Mouse (Mus musculus): Measurements from ENCODE around the gene Slfn8. TPM values are rescaled to one million over a fixed set of nuclear protein-coding genes. Genes with fewer than 3 reads are reported as not detected.

The Slfn8 gene
- polyA plus RNA-seq (2011; ENCODE audit: insufficient read length, low read depth, missing spikeins) = 2.2 and 4.2 TPM in 2 replicates

DNA sequence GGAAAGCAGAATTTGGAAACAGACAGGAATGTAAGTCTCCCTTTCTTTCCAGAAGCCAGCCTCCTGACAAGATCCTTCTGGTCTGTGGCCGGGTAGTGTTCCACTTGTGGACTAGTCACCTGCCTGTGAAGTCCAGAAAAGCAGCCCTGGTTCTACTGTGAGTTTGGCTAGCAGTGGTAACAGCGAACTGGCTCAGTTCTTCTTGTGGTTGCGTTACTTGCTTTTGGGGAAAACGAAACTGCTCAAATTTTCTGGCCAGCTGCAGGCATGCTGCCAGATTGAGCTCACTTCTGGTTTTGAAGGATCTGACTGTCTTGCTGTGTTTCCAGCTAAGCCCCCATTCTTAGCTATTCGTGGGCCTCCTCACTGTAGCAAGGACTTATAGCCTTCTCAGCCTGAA is at the start of gene Slfn8:
Slfn8 (minus strand) TSS at position 190 of the 400 bp plus-strand sequence.
- Histone ChIP-seq H3K27ac (ENCODE audit: insufficient read depth, low read length) (no peak within 1 kb of the TSS), H3K4me3 (ENCODE audit: insufficient read depth, low read length) (no peak within 1 kb of the TSS), H3K4me1 (ENCODE audit: control insufficient read depth, insufficient read depth, low read length) (no peaks in the 10 kb centered on the region)
- TF ChIP-seq POLR2A (IDR thresholded peaks at IDR 0.05; ENCODE audit: low read depth, low read length) (no peak), CTCF (IDR thresholded peaks at IDR 0.05; ENCODE audit: borderline replicate concordance, insufficient read depth, low read length) (no peak)

DNA sequence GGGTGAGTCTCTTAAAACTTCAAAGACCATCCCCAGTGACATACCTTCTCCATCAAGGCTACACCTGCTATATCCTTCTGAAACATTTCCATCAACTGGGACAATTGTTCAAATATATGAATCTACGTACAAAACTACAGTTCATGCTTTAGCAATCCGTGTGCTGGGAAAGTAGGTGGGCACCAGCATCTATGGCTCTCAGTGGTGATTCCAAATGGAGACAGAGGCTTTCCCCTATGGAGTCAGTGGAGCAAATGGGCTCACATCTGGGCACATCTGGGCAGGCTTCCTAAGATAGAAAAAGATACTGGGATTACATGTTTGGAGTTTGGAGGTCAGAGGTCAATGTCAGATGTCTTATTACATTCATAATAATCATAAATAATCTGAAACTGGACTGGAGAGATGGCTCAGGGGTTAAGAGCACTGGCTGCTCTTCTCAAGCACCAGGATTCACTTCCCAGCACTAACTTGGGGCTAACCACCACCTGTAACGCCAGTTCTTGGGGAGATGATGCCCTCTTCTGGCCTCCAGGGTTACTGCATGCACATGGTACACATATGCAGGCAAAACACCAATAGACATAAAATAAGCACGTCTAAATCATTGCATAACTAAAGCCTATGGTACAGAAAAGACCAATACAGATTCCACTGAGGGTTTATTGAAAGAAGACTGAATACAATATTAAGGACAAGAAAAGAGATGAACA is 47.5 kb upstream of the Slfn8 start:
- H3K4me1 ChIP-seq (ENCODE audit: control insufficient read depth, insufficient read depth, low read length) = peaks cover 6% of the 10 kb centered on the region; the same call in 1 of the 2 replicates
- no peak overlapping the region for H3K4me3 ChIP-seq (ENCODE audit: insufficient read depth, low read length)
- no peak overlapping the region for H3K27ac ChIP-seq (ENCODE audit: insufficient read depth, low read length)
- TF ChIP-seq CTCF (IDR thresholded peaks at IDR 0.05; ENCODE audit: borderline replicate concordance, insufficient read depth, low read length) = no peak
- no peak for TF ChIP-seq POLR2A (IDR thresholded peaks at IDR 0.05; ENCODE audit: low read depth, low read length)

DNA sequence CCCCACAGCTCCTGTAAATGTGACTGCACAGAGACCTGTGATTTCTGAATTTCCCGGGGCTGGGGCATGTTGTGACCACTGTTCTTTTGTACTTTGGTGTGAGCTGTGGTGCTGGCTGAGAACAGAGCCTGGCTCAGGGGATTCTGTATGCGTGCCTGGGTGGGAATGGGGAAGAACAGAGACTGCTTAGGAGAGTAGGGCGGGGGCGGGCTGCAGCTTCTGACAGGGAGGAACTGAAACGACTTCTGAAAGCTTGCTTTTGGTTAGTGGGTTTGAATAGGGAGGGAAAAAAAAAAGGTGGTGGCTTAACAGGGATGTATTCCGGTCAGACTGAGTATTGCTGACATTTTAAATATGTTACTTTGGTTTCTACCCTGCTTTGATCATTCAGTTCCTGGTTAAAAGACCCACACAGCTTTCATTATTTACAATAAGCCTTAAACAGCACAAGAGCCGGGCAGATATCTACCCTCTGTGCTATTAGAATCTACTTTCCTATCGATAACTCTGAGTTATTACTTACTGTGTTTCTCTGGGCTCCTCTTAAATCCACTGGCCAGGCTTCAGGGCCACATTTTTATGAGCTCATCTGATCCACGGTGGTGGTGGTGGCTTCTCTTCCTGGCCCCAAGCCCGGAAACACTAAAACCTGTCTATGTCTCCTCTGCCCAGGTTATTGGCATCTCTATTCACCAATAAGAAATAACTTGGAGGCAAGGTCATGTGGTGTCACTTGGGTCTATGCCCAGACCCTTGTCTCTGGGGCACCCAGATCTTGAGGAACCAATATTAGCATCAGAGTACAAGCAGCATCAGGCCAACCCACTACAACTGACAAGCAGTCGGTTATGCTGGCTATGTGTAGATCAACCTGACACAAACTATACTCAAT is 46.3 kb upstream of the Slfn8 start:
- Histone ChIP-seq H3K4me1 (ENCODE audit: control insufficient read depth, insufficient read depth, low read length) (peaks cover 6% of the 10 kb centered on the region; the same call in 1 of the 2 replicates), H3K4me3 (ENCODE audit: insufficient read depth, low read length) (peak overlapping the region; percentile 4; the same call in 1 of the 2 replicates), H3K27ac (ENCODE audit: insufficient read depth, low read length) (peak overlapping the region; percentile 44)
- TF ChIP-seq CTCF (IDR thresholded peaks at IDR 0.05; ENCODE audit: borderline replicate concordance, insufficient read depth, low read length) (no peak), POLR2A (IDR thresholded peaks at IDR 0.05; ENCODE audit: low read depth, low read length) (no peak)

- H3K27ac ChIP-seq (ENCODE audit: insufficient read depth, low read length) = no peak overlapping the region
- peaks cover 9% of the 10 kb centered on the region for H3K4me1 ChIP-seq (ENCODE audit: control insufficient read depth, insufficient read depth, low read length)
- TF ChIP-seq CTCF (IDR thresholded peaks at IDR 0.05; ENCODE audit: borderline replicate concordance, insufficient read depth, low read length) = no peak
- peak overlapping the region; percentile 10; the same call in 1 of the 2 replicates for H3K4me3 ChIP-seq (ENCODE audit: insufficient read depth, low read length)
Observed at GRCm38 (mm10) chr11:83065441-83066344, 45.1 kb upstream of the Slfn8 start.

GRCm38 (mm10) chr11:83064946-83065345 is 44.3 kb upstream of the Slfn8 start, which contains the start of gene Slfn2:
TSS of gene Slfn2 (plus strand) at chr11:83065112.
- TF ChIP-seq CTCF (IDR thresholded peaks at IDR 0.05; ENCODE audit: borderline replicate concordance, insufficient read depth, low read length) = no peak
- 0 out of 2 replicates have a peak, but pooled peaks have one; percentile 27 for TF ChIP-seq POLR2A (IDR thresholded peaks at IDR 0.05; ENCODE audit: low read depth, low read length)
- peak within 1 kb of the TSS; percentile 75 for H3K27ac ChIP-seq (ENCODE audit: insufficient read depth, low read length)
- peaks cover 11% of the 10 kb centered on the region for H3K4me1 ChIP-seq (ENCODE audit: control insufficient read depth, insufficient read depth, low read length)
- peak within 1 kb of the TSS; percentile 10; the same call in 1 of the 2 replicates for H3K4me3 ChIP-seq (ENCODE audit: insufficient read depth, low read length)

GRCm38 (mm10) chr11:83063941-83064349 is 43.3 kb upstream of the Slfn8 start:
- Histone ChIP-seq H3K27ac (ENCODE audit: insufficient read depth, low read length) (peak overlapping the region; percentile 75), H3K4me3 (ENCODE audit: insufficient read depth, low read length) (no peak overlapping the region), H3K4me1 (ENCODE audit: control insufficient read depth, insufficient read depth, low read length) (peaks cover 11% of the 10 kb centered on the region)
- TF ChIP-seq CTCF (IDR thresholded peaks at IDR 0.05; ENCODE audit: borderline replicate concordance, insufficient read depth, low read length) (no peak), POLR2A (IDR thresholded peaks at IDR 0.05; ENCODE audit: low read depth, low read length) (no peak)

GRCm38 (mm10) chr11:83063126-83063525 is 42.5 kb upstream of the Slfn8 start:
- Histone ChIP-seq H3K4me3 (ENCODE audit: insufficient read depth, low read length) (no peak overlapping the region), H3K27ac (ENCODE audit: insufficient read depth, low read length) (peak overlapping the region; percentile 75), H3K4me1 (ENCODE audit: control insufficient read depth, insufficient read depth, low read length) (peaks cover 11% of the 10 kb centered on the region)
- TF ChIP-seq CTCF (IDR thresholded peaks at IDR 0.05; ENCODE audit: borderline replicate concordance, insufficient read depth, low read length) (no peak), POLR2A (IDR thresholded peaks at IDR 0.05; ENCODE audit: low read depth, low read length) (no peak)

- TF ChIP-seq CTCF (IDR thresholded peaks at IDR 0.05; ENCODE audit: borderline replicate concordance, insufficient read depth, low read length) (no peak), POLR2A (IDR thresholded peaks at IDR 0.05; ENCODE audit: low read depth, low read length) (no peak)
- Histone ChIP-seq H3K27ac (ENCODE audit: insufficient read depth, low read length) (no peak overlapping the region), H3K4me3 (ENCODE audit: insufficient read depth, low read length) (no peak overlapping the region), H3K4me1 (ENCODE audit: control insufficient read depth, insufficient read depth, low read length) (peaks cover 9% of the 10 kb centered on the region)
Observed at GRCm38 (mm10) chr11:83061806-83062205, 41.2 kb upstream of the Slfn8 start.

Measured in embryonic fibroblast, embryonic 13.5 days (primary cell).